Mouse (Mus musculus) heart, adult 18-20 months (tissue): ENCODE results near the gene Amy2a2. TPM values are rescaled to one million over a fixed set of nuclear protein-coding genes. Genes with fewer than 3 reads are reported as not detected.
"Not testable (repeated sequence)": the region's sequence is repeated elsewhere in the genome, so short reads cannot be mapped to it uniquely, and the experiment has no call there.

Experiments
- DNase-seq, 2 experiments: peaks; one replicate each; pipeline ENCODE4 v3.0.0; 2021 to 2022; ENCODE audit warnings: mixed read lengths in 1 of 2
- long read RNA-seq, 2 experiments: library from polyadenylated mRNA; stranded (forward); transcript quantifications; one replicate each; pipeline ENCODE4 v2.0.0; 2021
- total RNA-seq, 2 experiments: library from RNA; stranded (reverse); gene quantifications; 2 replicates each; pipeline ENCODE4 v1.2.3; 2021

Gene Amy2a2
- not detected for total RNA-seq
- long read RNA-seq, experiment 1: 0 reads
- long read RNA-seq, experiment 2: 0 reads

GRCm38 (mm10) chr3:113356558-113356957 is at the start of gene Amy2a2:
Gene Amy2a2, minus strand, starts transcription at chr3:113356658.
- DNase-seq: not testable (repeated sequence)

DNA sequence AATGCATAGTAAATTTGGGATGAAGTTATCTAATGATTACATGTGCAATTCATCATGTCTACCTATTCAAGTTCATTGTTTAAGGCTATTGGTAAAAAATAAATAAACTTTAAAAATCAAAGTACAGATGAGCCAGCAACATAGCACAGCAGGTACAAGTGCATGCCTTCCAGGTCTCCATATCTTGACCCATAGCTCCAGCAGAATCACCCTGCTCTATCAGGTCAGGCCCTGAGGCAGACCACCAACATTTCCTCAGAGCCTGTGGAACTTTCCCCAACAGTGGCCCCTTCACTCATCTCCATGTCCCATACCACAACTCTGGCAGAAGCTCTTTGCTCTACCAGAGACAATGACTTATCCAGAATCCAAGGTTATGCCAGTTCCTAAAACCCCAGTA is 11.0 kb downstream of the Amy2a2 start:
- not testable (repeated sequence) for DNase-seq

- not testable (repeated sequence) for DNase-seq
These were observed 32.5 kb downstream of the Amy2a2 start, which contains the start of gene Amy2a3 for GRCm38 (mm10) chr3:113323952-113324351. Gene Amy2a3, minus strand, starts transcription at chr3:113324052.

DNA sequence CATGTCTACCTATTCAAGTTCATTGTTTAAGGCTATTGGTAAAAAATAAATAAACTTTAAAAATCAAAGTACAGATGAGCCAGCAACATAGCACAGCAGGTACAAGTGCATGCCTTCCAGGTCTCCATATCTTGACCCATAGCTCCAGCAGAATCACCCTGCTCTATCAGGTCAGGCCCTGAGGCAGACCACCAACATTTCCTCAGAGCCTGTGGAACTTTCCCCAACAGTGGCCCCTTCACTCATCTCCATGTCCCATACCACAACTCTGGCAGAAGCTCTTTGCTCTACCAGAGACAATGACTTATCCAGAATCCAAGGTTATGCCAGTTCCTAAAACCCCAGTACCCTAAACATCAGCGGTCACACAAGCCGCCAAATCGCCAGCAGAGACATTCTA is 43.5 kb downstream of the Amy2a2 start:
- not testable (repeated sequence) for DNase-seq

Other genes with a start within 250 kb of the Amy2a2 start
- not detected for gene Amy2a5, start 97.8 kb downstream of the Amy2a2 start, total RNA-seq
- gene Amy2a4, start 65.2 kb downstream of the Amy2a2 start, total RNA-seq: not detected
- not detected for gene Amy2a3, start 32.6 kb downstream of the Amy2a2 start, total RNA-seq
- gene Amy2a1, start 175.8 kb upstream of the Amy2a2 start, total RNA-seq: not detected